Mouse (Mus musculus) liver, embryonic 14.5 days (tissue): ENCODE results near the gene Dtd1.

Experiments used
- CTCF ChIP-seq: IDR thresholded peaks from 2 replicates; pipeline ENCODE4 v1.5.1; 2016; ENCODE audit warnings: antibody characterized with exemption, low read depth, control low read depth
- EP300 ChIP-seq: IDR thresholded peaks from 2 replicates; pipeline ENCODE4 v1.6.1; 2016; ENCODE audit warnings: antibody characterized with exemption, low read depth

DNA sequence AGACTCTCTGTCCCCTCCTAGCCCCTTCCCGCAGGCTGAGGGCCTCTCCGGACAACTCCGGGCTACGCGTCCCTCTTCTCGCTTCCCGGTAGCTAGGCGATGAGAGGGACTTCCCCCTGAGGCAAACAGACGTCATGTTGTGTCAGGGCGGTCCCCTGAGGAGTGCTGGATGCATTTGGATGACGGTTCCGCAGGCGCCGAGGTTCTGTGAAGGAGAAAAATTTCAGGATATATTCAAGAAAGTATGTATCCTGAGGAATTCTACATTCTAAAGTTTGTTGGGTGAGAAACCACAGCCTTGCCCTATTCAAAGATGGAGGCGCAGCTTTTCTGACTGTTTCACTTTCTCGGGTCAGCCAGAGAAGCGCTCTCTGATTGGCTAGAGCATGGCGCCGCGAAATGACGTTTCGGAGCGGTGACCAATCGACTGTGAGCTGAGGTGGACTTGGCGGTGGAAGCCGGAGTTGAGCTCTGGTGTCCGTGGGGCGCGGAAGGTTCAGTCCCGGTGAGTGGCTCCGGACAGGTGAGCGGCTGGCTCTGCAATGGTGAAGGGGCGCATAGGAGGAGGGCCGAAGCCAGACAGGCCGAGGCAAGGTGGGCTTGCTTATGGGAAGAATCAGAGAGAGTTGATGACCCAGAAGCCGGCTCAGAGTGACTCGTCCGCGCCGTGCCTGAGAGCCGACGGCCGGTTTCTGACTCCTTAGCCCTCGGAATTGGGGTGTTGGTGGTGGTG, 43.7 kb upstream of the Dtd1 start, which contains the start of gene Sec23b:
- TF ChIP-seq CTCF (no peak), EP300 (no peak)
